8 mouse cellular contexts compared by ENCODE assay signal in the genomic region with DNA sequence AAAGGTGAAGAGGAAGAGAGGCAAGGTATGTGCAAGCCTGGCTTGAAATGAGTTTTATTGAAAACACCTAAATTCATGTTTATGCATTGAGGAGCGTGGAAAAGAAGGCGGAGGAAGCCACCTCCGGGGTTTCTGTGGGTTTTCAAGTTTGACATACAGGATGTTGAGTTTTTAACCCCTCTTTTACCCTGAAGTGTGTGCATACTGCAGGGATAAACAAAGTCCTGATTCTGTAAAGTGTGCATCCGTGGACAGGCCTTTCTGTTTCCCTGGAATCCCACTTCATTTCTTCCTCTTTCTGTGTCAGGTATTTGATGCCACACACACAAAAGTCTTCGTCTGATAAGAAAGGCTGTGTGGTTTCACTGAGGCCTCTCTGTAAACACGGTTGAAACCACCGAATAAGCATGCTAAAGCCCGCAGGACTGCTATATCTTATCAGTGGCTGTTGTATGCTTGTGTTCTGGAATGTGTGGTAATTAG.
DNase-seq lines count a peak whose midpoint lies in the region; ATAC-seq lines count a peak whose summit lies in the region.

No protein-coding gene starts in this region.

- no peak for DNase-seq in lung, adult 18-20 months
- peak; percentile 62 for DNase-seq in embryonic facial prominence, embryonic 14.5 days (ENCODE audit: low spot score)
- DNase-seq in liver, embryonic 13.5 days, result peak; percentile 31
- DNase-seq in thymus, postnatal 14 days, result peak; percentile 77
- DNase-seq in embryo, embryonic 9.5 days (ENCODE audit: extremely low spot score), result no peak
- no peak for DNase-seq in ovary, postnatal 36 days (ENCODE audit: low spot score)

- 6% methylated on average over 8 of the region's 8 CpGs for WGBS in lung, embryonic 16.5 days
- WGBS in embryonic facial prominence, embryonic 14.5 days, result 12% methylated on average over 8 of the region's 8 CpGs
- 3% methylated on average over 8 of the region's 8 CpGs for WGBS in liver, embryonic 13.5 days (ENCODE audit: insufficient replicate concordance)
- 29% methylated on average over 8 of the region's 8 CpGs for WGBS in midbrain, embryonic 16.5 days

- H3K4me1 ChIP-seq in lung, embryonic 16.5 days (replicated peaks; ENCODE audit: control insufficient read depth, insufficient read depth, low read length), result peaks cover 43% of the 10 kb centered on the region
- H3K4me1 ChIP-seq in embryonic facial prominence, embryonic 14.5 days (ENCODE audit: control insufficient read depth, insufficient read depth, low read length), result peaks cover 36% of the 10 kb centered on the region
- H3K4me1 ChIP-seq in liver, embryonic 13.5 days (replicated peaks), result peaks cover 75% of the 10 kb centered on the region
- peaks cover 26% of the 10 kb centered on the region for H3K4me1 ChIP-seq in midbrain, embryonic 16.5 days (ENCODE audit: control insufficient read depth, insufficient read depth, low read length)

- peak overlapping the region; percentile 70 for H3K27ac ChIP-seq in lung, embryonic 16.5 days (ENCODE audit: low read length)
- peak overlapping the region; percentile 74 for H3K27ac ChIP-seq in embryonic facial prominence, embryonic 14.5 days (replicated peaks; ENCODE audit: low read depth, low read length)
- H3K27ac ChIP-seq in liver, embryonic 13.5 days, result peak overlapping the region; percentile 83
- no peak overlapping the region for H3K27ac ChIP-seq in midbrain, embryonic 16.5 days (ENCODE audit: low read length)

- H3K4me2 ChIP-seq in lung, embryonic 16.5 days (ENCODE audit: low read depth, low read length), result peak overlapping the region; percentile 38
- peak overlapping the region; percentile 80 for H3K4me2 ChIP-seq in embryonic facial prominence, embryonic 14.5 days (ENCODE audit: low read depth, low read length)
- H3K4me2 ChIP-seq in liver, embryonic 13.5 days, result peak overlapping the region; percentile 76
- no peak overlapping the region for H3K4me2 ChIP-seq in midbrain, embryonic 16.5 days (ENCODE audit: low read length)

- no peaks in the 10 kb centered on the region for H3K36me3 ChIP-seq in lung, embryonic 16.5 days (ENCODE audit: control insufficient read depth, insufficient read depth, low read length)
- no peaks in the 10 kb centered on the region for H3K36me3 ChIP-seq in embryonic facial prominence, embryonic 14.5 days (ENCODE audit: control insufficient read depth, insufficient read depth, low read length)
- no peaks in the 10 kb centered on the region for H3K36me3 ChIP-seq in liver, embryonic 13.5 days
- no peaks in the 10 kb centered on the region for H3K36me3 ChIP-seq in midbrain, embryonic 16.5 days (ENCODE audit: control insufficient read depth, insufficient read depth, low read length)

- no peaks in the 10 kb centered on the region for H3K27me3 ChIP-seq in lung, embryonic 16.5 days (ENCODE audit: control insufficient read depth, insufficient read depth, low read depth, low read length)
- no peaks in the 10 kb centered on the region for H3K27me3 ChIP-seq in embryonic facial prominence, embryonic 14.5 days (replicated peaks; ENCODE audit: control insufficient read depth, insufficient read depth, low read length)
- H3K27me3 ChIP-seq in liver, embryonic 13.5 days, result no peaks in the 10 kb centered on the region
- H3K27me3 ChIP-seq in midbrain, embryonic 16.5 days (ENCODE audit: control insufficient read depth, insufficient read depth, low read depth, low read length), result no peaks in the 10 kb centered on the region; the same call in 1 of the 2 replicates

- H3K9ac ChIP-seq in lung, embryonic 16.5 days (ENCODE audit: low read length), result peak overlapping the region; percentile 21
- H3K9ac ChIP-seq in embryonic facial prominence, embryonic 14.5 days (ENCODE audit: low read depth, low read length), result no peak overlapping the region
- peak overlapping the region; percentile 45; the same call in 1 of the 2 replicates for H3K9ac ChIP-seq in liver, embryonic 13.5 days
- H3K9ac ChIP-seq in midbrain, embryonic 16.5 days (ENCODE audit: low read depth, low read length), result no peak overlapping the region

- ATAC-seq in lung, embryonic 16.5 days (ENCODE audit: low read depth), result no peak
- 0 out of 2 replicates have a peak, but pooled peaks have one; percentile 4 for ATAC-seq in embryonic facial prominence, embryonic 14.5 days (ENCODE audit: low read depth)
- ATAC-seq in liver, embryonic 13.5 days (ENCODE audit: low read depth), result peak; percentile 38; the same call in 1 of the 2 replicates
- ATAC-seq in midbrain, embryonic 16.5 days, result no peak

- peak overlapping the region; percentile 9; the same call in 1 of the 2 replicates for H3K4me3 ChIP-seq in lung, embryonic 16.5 days (ENCODE audit: low read length)
- no peak overlapping the region for H3K4me3 ChIP-seq in embryonic facial prominence, embryonic 14.5 days (ENCODE audit: low read depth, low read length)
- H3K4me3 ChIP-seq in liver, embryonic 13.5 days (replicated peaks), result peak overlapping the region; percentile 67; the same call in 1 of the 2 replicates
- H3K4me3 ChIP-seq in midbrain, embryonic 16.5 days (ENCODE audit: low read depth, low read length), result no peak overlapping the region

- no peaks in the 10 kb centered on the region for H3K9me3 ChIP-seq in lung, embryonic 16.5 days (ENCODE audit: control insufficient read depth, low read length)
- no peaks in the 10 kb centered on the region for H3K9me3 ChIP-seq in embryonic facial prominence, embryonic 14.5 days (ENCODE audit: control insufficient read depth, low read length)
- H3K9me3 ChIP-seq in liver, embryonic 13.5 days (replicated peaks), result no peaks in the 10 kb centered on the region
- H3K9me3 ChIP-seq in midbrain, embryonic 16.5 days (replicated peaks; ENCODE audit: control insufficient read depth, low read length, poor library complexity, severe bottlenecking), result no peaks in the 10 kb centered on the region

Comparison
In these comparisons a context has a peak if more than half of its experiments do, and no peak if none do; other contexts are left out.
1. ATAC-seq: peak in embryonic facial prominence, embryonic 14.5 days (single experiment) and liver, embryonic 13.5 days (single experiment); none in lung, embryonic 16.5 days (single experiment) and midbrain, embryonic 16.5 days (single experiment).
2. H3K4me3 ChIP-seq: peak in lung, embryonic 16.5 days (single experiment) and liver, embryonic 13.5 days (single experiment); none in embryonic facial prominence, embryonic 14.5 days (single experiment) and midbrain, embryonic 16.5 days (single experiment).
3. H3K9ac ChIP-seq: peak in lung, embryonic 16.5 days (single experiment) and liver, embryonic 13.5 days (single experiment); none in embryonic facial prominence, embryonic 14.5 days (single experiment) and midbrain, embryonic 16.5 days (single experiment).
4. DNase-seq: peak in embryonic facial prominence, embryonic 14.5 days (single experiment), liver, embryonic 13.5 days (single experiment) and thymus, postnatal 14 days (single experiment); none in lung, adult 18-20 months (0 of 2), embryo, embryonic 9.5 days (single experiment) and ovary, postnatal 36 days (single experiment).